Comparison of ENCODE assay signal across 9 mouse cellular contexts in the genomic region with DNA sequence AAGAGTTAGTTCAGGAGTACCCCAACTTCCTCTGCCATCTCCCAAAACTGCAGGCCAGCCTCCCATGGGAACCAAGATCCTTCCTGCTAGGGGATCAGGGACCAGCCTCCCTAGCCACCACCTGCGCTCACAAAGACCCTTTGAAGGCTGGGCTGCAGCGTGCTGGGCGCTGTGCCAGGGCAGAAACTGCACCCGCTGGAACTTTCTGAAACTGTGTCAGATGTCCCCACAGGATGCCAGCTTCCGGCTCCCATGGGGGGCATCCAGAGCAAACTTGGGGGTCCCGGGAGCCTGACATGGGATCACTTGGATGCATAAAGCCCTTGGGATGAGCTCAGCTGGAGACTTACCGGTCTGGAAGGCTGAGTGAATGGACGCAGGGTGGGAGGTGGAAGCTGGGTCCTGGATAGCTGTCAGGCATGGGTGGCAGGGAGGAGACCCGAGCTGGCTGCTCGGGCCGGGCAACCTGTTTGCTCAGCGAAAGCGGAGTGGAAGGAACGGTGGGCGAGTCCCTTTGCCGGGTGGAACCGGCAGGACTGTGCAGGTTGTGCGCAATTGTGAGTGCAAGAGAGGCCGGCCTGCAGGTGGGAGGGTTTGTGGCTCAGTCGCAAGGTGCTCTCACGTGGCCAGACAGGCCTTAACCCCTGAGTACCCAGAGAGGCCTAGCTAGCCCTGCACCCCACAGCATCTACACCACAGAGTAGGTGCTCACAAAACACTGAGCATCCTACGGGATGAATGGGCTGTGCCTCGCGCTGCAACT. TPM values are rescaled to one million over a fixed set of nuclear protein-coding genes. Genes with fewer than 3 reads are reported as not detected.
DNase-seq lines count a peak whose midpoint lies in the region; ATAC-seq and TF ChIP-seq lines count a peak whose summit lies in the region.
"Had no signal": no experiment of that assay in that cellular context is flagged by ENCODE, and none has a peak within 500 bp of the region (broad histone marks: within the 10 kb centered on the region; RNA-seq: fewer than 3 reads in every experiment).

No protein-coding gene starts in this region.

- H3K4me3 ChIP-seq in limb, embryonic 12.5 days (replicated peaks), result peak overlapping the region; percentile 16; the same call in 1 of the 2 replicates
- no peak overlapping the region for H3K4me3 ChIP-seq in limb, embryonic 10.5 days
- H3K4me3 ChIP-seq in layer of hippocampus, adult 2 months, result no peak overlapping the region
- H3K4me3 ChIP-seq: heart, embryonic 13.5 days had no signal

- H3K4me1 ChIP-seq in limb, embryonic 12.5 days (replicated peaks), result peaks cover 25% of the 10 kb centered on the region
- H3K4me1 ChIP-seq in limb, embryonic 10.5 days, result peaks cover 34% of the 10 kb centered on the region

- 16% methylated on average over 24 of the region's 24 CpGs for WGBS in limb, embryonic 12.5 days
- 13% methylated on average over 24 of the region's 24 CpGs for WGBS in limb, embryonic 10.5 days

- H3K4me2 ChIP-seq in limb, embryonic 12.5 days, result 0 out of 2 replicates have a peak overlapping the region, but pooled peaks have one; percentile 17
- H3K4me2 ChIP-seq: heart, embryonic 13.5 days had no signal

- H3K27ac ChIP-seq in limb, embryonic 12.5 days, result no peak overlapping the region
- no peak overlapping the region for H3K27ac ChIP-seq in limb, embryonic 10.5 days
- no peak overlapping the region for H3K27ac ChIP-seq in layer of hippocampus, adult 2 months
- H3K27ac ChIP-seq: heart, embryonic 13.5 days had no signal

- H3K9ac ChIP-seq in limb, embryonic 12.5 days (replicated peaks), result 0 out of 2 replicates have a peak overlapping the region, but pooled peaks have one; percentile 31
- H3K9ac ChIP-seq: heart, embryonic 13.5 days had no signal

- TF ChIP-seq CTCF in layer of hippocampus, adult 2 months (conservative IDR thresholded peaks at IDR 0.05), result no peak

- peaks cover 61% of the 10 kb centered on the region for H3K27me3 ChIP-seq in limb, embryonic 12.5 days
- peaks cover 59% of the 10 kb centered on the region for H3K27me3 ChIP-seq in limb, embryonic 10.5 days (ENCODE audit: low read depth, poor library complexity, severe bottlenecking)

- peaks cover 10% of the 10 kb centered on the region; the same call in 1 of the 2 replicates for H3K36me3 ChIP-seq in limb, embryonic 12.5 days
- peaks cover 11% of the 10 kb centered on the region for H3K36me3 ChIP-seq in limb, embryonic 10.5 days
- H3K36me3 ChIP-seq: heart, embryonic 13.5 days had no signal

- intact Hi-C loops in gastrocnemius, postnatal 14 days (cut with DNase I; ENCODE audit: low total_unique reads), result no loop called here

- ATAC-seq in limb, embryonic 12.5 days (ENCODE audit: insufficient number of reproducible peaks, insufficient read depth, low FRiP score, low TSS enrichment, low read depth), result no peak

- DNase-seq in limb, embryonic 10.5 days (ENCODE audit: low spot score), result no peak
- DNase-seq in induced T-regulatory cell, adult 2 months (ENCODE audit: low read depth), result peak; percentile 60
- peak; percentile 74 to 81 for DNase-seq in lung, adult 18-20 months
- DNase-seq in thymus, postnatal 10 days (ENCODE audit: low spot score in 2 of 2), result peak; percentile 54 to 55
- DNase-seq in left cerebral cortex, adult 9 months (ENCODE audit: low spot score in 2 of 2), result no peak
- no peak for DNase-seq in gastrocnemius, postnatal 14 days
- DNase-seq in layer of hippocampus, adult 2 months (ENCODE audit: low spot score in 2 of 2), result no peak

- no peaks in the 10 kb centered on the region for H3K9me3 ChIP-seq in limb, embryonic 12.5 days
- H3K9me3 ChIP-seq in limb, embryonic 10.5 days (replicated peaks), result no peaks in the 10 kb centered on the region
- H3K9me3 ChIP-seq: heart, embryonic 13.5 days had no signal

RNA-seq across cellular contexts. Expression of gene Tjp3, which starts 0.5 kb away (rescaled TPM):
- polyA plus RNA-seq in limb, embryonic 12.5 days (2016; fragmentation: Nextera tagmentation; extraction: Ambion mirVana), result 3.2 and 3.6 TPM in 2 replicates
- polyA plus RNA-seq in limb, embryonic 10.5 days (2016; fragmentation: Nextera tagmentation; extraction: Ambion mirVana), result 4.7 and 5.1 TPM in 2 replicates
- not detected for total RNA-seq in gastrocnemius, postnatal 14 days (2021)
- total RNA-seq in layer of hippocampus, adult 2 months (2021), result under 1 TPM; 0.54 to 0.91 TPM

RNA-seq across cellular contexts. Expression of gene Pip5k1c, which starts 1.9 kb away (rescaled TPM):
- polyA plus RNA-seq in limb, embryonic 12.5 days (2016; fragmentation: Nextera tagmentation; extraction: Ambion mirVana), result 63.9 and 68.5 TPM in 2 replicates
- 67.0 and 71.3 TPM in 2 replicates for polyA plus RNA-seq in limb, embryonic 10.5 days (2016; fragmentation: Nextera tagmentation; extraction: Ambion mirVana)
- total RNA-seq in gastrocnemius, postnatal 14 days (2021), result 10 to 100 TPM; 18.5 to 22.8 TPM
- 100 to 1,000 TPM; 308 to 314 TPM for total RNA-seq in layer of hippocampus, adult 2 months (2021)

RNA-seq across cellular contexts. Expression of gene Apba3, which starts 24.1 kb away (rescaled TPM):
- 48.8 and 53.1 TPM in 2 replicates for polyA plus RNA-seq in limb, embryonic 12.5 days (2016; fragmentation: Nextera tagmentation; extraction: Ambion mirVana)
- 56.5 and 57.6 TPM in 2 replicates for polyA plus RNA-seq in limb, embryonic 10.5 days (2016; fragmentation: Nextera tagmentation; extraction: Ambion mirVana)
- total RNA-seq in gastrocnemius, postnatal 14 days (2021), result 10 to 100 TPM; 62.8 to 71.1 TPM
- total RNA-seq in layer of hippocampus, adult 2 months (2021), result 10 to 100 TPM; 32.6 to 37.3 TPM

RNA-seq across cellular contexts. Expression of gene Mrpl54, which starts 24.1 kb away (rescaled TPM):
- polyA plus RNA-seq in limb, embryonic 12.5 days (2016; fragmentation: Nextera tagmentation; extraction: Ambion mirVana), result 207 and 217 TPM in 2 replicates
- polyA plus RNA-seq in limb, embryonic 10.5 days (2016; fragmentation: Nextera tagmentation; extraction: Ambion mirVana), result 234 and 258 TPM in 2 replicates
- 10 to 100 TPM; 93.1 to 99.9 TPM for total RNA-seq in gastrocnemius, postnatal 14 days (2021)
- 10 to 100 TPM; 37.4 to 42.0 TPM for total RNA-seq in layer of hippocampus, adult 2 months (2021)

RNA-seq across cellular contexts. Expression of gene Cactin, which starts 30.0 kb away (rescaled TPM):
- polyA plus RNA-seq in limb, embryonic 12.5 days (2016; fragmentation: Nextera tagmentation; extraction: Ambion mirVana), result 57.7 and 58.7 TPM in 2 replicates
- 62.5 and 67.7 TPM in 2 replicates for polyA plus RNA-seq in limb, embryonic 10.5 days (2016; fragmentation: Nextera tagmentation; extraction: Ambion mirVana)
- total RNA-seq in gastrocnemius, postnatal 14 days (2021), result 1 to 10 TPM; 7.7 to 10.0 TPM
- 10 to 100 TPM; 27.6 to 30.7 TPM for total RNA-seq in layer of hippocampus, adult 2 months (2021)

Comparison
In these comparisons a context has a peak if more than half of its experiments do, and no peak if none do; other contexts are left out.
1. DNase-seq: peak in induced T-regulatory cell, adult 2 months (single experiment), lung, adult 18-20 months (2 of 2) and thymus, postnatal 10 days (2 of 2); none in limb, embryonic 10.5 days (single experiment), left cerebral cortex, adult 9 months (0 of 2), gastrocnemius, postnatal 14 days (single experiment) and layer of hippocampus, adult 2 months (0 of 2).
2. RNA of gene Pip5k1c, which starts 1.9 kb away (total RNA-seq): 308 to 314 TPM in layer of hippocampus, adult 2 months; 18.5 to 22.8 TPM in gastrocnemius, postnatal 14 days; every median in the first group is over 10 times any median in the second.